Mouse (Mus musculus) heart, adult 2 months (tissue): Measurements from ENCODE around the gene Thap12.

ENCODE experiments used
- CTCF ChIP-seq: fragments of 200-600 bp; IDR thresholded peaks from 2 replicates; pipeline ENCODE4 v1.8.1; 2022; ENCODE audit warnings: antibody characterized with exemption, mild to moderate bottlenecking, moderate library complexity
- EP300 ChIP-seq: fragments of 200-500 bp; IDR thresholded peaks from 2 replicates; pipeline ENCODE4 v1.6.1; 2011; ENCODE audit warnings: low read depth, low read length, control low read depth; ENCODE audit not compliant: insufficient read depth
- POLR2A ChIP-seq: fragments of 200-500 bp; IDR thresholded peaks from 2 replicates; pipeline ENCODE4 v1.6.1; 2011; ENCODE audit warnings: mild to moderate bottlenecking, low read depth, low read length, control low read depth; ENCODE audit not compliant: insufficient read depth

DNA sequence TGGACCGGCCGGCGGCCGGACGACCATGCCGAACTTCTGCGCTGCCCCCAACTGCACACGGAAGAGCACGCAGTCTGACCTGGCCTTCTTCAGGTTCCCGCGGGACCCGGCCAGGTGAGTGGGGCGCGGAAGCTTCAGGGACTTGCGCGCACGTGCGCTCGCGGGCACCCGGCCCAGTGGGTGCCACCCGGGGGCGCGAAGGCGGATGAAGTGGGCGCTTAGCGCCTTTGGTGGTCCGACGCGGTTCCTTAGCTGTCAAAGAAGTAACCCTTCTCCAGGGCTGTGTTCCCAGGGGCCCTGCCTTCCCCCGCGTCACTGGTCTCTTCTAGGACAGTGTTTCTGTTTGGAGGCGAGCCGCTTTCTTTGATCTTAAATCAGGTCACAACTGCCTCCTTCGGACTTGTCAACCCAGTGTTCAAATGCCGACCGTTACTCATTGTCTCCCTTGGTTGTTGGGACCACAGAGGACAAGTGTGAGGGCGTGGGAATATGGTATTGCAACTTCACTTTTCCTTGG is 520 bp downstream of the Thap12 start:
- TF ChIP-seq CTCF (no peak), POLR2A (no peak), EP300 (no peak)
